Mouse (Mus musculus) liver, embryonic 11.5 days (tissue): ENCODE data around the gene Gale. TPM values are rescaled to one million over a fixed set of nuclear protein-coding genes. Genes with fewer than 3 reads are reported as not detected.

Source experiments
- ATAC-seq: fragments of 200-750 bp; cut with Nextera tagmentation; replicated peaks from 2 replicates; pipeline ENCODE4 v1.8.0; 2017; ENCODE audit warnings: moderate number of reproducible peaks, mild to moderate bottlenecking, moderate TSS enrichment, moderate library complexity; ENCODE audit not compliant: low FRiP score
- DNase-seq: peaks from one replicate; pipeline ENCODE4 v3.0.0-alpha.2; 2017; ENCODE audit warnings: low spot score
- H3K27ac ChIP-seq: fragments of 300-500 bp; sonication (generic); 2 replicates; pipeline ENCODE4 v1.5.1; 2014; ENCODE audit warnings: mild to moderate bottlenecking, low read depth, low read length, control low read depth
- H3K27me3 ChIP-seq: fragments of 300-500 bp; sonication (generic); replicated peaks from 2 replicates; pipeline ENCODE4 v1.6.1; 2014; ENCODE audit warnings: low read length, mixed read lengths; ENCODE audit not compliant: control insufficient read depth, insufficient read depth
- H3K36me3 ChIP-seq: fragments of 300-500 bp; sonication (generic); 2 replicates; pipeline ENCODE4 v1.6.1; 2014; ENCODE audit warnings: mild to moderate bottlenecking, low read length, moderate library complexity, mixed read lengths; ENCODE audit not compliant: control insufficient read depth, insufficient read depth
- H3K4me1 ChIP-seq: fragments of 300-500 bp; sonication (generic); replicated peaks from 2 replicates; pipeline ENCODE4 v1.6.1; 2014; ENCODE audit warnings: low read length, mixed read lengths; ENCODE audit not compliant: control insufficient read depth, insufficient read depth
- H3K4me2 ChIP-seq: fragments of 300-500 bp; sonication (generic); 2 replicates; pipeline ENCODE4 v1.6.1; 2014; ENCODE audit warnings: mild to moderate bottlenecking, control low read depth, moderate library complexity
- H3K4me3 ChIP-seq: fragments of 300-500 bp; sonication (generic); 2 replicates; pipeline ENCODE4 v1.5.1; 2014; ENCODE audit warnings: low read depth, low read length, control low read depth
- H3K9ac ChIP-seq: fragments of 300-500 bp; sonication (generic); 2 replicates; pipeline ENCODE4 v1.6.1; 2014; ENCODE audit warnings: low read depth, low read length, control low read depth
- H3K9me3 ChIP-seq: fragments of 300-500 bp; sonication (generic); 2 replicates; pipeline ENCODE4 v1.6.1; 2016; ENCODE audit warnings: low read length, inconsistent platforms, mixed read lengths; ENCODE audit not compliant: control insufficient read depth
- WGBS: fragments of 180-500 bp; shearing (Covaris S2); extraction: QIAGEN DNeasy Blood & Tissue Kit; methylation state at CpG from one replicate; pipeline ENCODE4 v1.1.7; 2014; 5-methylcytosine and 5-hydroxymethylcytosine counted together
- polyA plus RNA-seq: library from polyadenylated mRNA; unstranded; fragments of >200 nt; fragmentation: Nextera tagmentation; extraction: Ambion mirVana; gene quantifications from 2 replicates; pipeline ENCODE4 v1.2.1, GENCODE M21; 2014

Gale gene
- polyA plus RNA-seq, 1 experiment from 2014 or later: 49.8 TPM

DNA sequence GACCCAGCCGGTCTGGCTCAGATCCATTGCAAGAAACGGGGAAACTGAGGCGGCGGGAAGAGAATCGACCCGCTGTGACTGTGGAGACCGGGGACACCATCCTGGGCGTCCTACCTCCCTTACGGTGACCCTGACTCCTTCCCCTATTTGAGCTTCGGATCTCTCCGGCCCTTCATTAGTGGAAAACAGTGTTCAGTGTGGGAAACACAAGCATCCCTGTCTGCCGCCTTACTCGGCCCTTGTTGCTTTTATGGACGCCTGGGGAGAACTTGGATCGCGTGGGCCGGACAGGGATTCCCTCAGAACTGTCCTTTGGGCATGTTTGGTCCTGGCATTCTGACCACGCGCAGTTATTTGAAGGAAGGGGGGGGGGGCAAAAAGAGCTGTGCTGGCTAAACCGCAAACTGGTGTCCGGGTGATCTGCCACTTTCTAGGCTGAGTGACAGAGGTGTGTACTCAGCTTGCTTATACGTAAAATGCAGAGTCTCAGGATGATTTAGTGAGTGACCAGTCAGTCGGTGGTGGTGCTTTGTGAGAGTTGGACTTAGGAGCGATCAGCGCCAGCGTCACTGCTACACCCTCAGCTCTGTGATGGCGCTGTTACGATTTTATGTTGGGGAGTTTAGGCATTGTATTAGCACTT is 16.7 kb upstream of the Gale start:
- Histone ChIP-seq H3K9ac (peak overlapping the region; percentile 84), H3K4me2 (peak overlapping the region; percentile 81), H3K9me3 (no peaks in the 10 kb centered on the region), H3K4me3 (peak overlapping the region; percentile 82), H3K27me3 (no peaks in the 10 kb centered on the region), H3K4me1 (peaks cover 25% of the 10 kb centered on the region), H3K27ac (peak overlapping the region; percentile 53), H3K36me3 (peaks cover 3% of the 10 kb centered on the region)
- peak; percentile 21 for ATAC-seq
- 1% methylated on average over 28 of the region's 28 CpGs for WGBS
- DNase-seq: no peak

DNA sequence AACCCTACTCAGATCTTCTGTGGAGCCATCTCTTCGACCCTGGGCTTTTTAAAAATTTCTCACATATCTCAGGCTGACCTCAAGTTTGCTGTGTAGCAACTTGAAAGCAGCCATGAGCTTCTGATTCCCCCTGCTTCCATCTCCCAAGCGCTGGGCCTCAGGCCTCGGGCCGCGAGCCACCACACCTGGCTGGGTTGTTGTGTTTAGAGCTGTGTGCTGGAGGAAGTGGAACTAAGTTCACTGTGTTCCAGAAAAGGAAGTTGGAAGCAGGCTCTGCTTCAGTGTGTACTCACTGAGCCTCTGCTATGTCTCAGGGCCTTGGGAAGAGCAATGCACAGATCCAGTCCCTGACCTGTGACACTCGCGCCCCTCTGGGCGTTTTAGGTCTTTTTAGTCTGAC is 15.4 kb upstream of the Gale start:
- Histone ChIP-seq H3K4me3 (no peak overlapping the region), H3K36me3 (peaks cover 13% of the 10 kb centered on the region), H3K4me1 (peaks cover 25% of the 10 kb centered on the region), H3K27ac (no peak overlapping the region), H3K9ac (0 out of 2 replicates have a peak overlapping the region, but pooled peaks have one; percentile 39), H3K4me2 (peak overlapping the region; percentile 11; the same call in 1 of the 2 replicates), H3K9me3 (no peaks in the 10 kb centered on the region), H3K27me3 (no peaks in the 10 kb centered on the region)
- DNase-seq: no peak
- 79% methylated on average over 8 of the region's 8 CpGs for WGBS
- ATAC-seq: no peak

DNA sequence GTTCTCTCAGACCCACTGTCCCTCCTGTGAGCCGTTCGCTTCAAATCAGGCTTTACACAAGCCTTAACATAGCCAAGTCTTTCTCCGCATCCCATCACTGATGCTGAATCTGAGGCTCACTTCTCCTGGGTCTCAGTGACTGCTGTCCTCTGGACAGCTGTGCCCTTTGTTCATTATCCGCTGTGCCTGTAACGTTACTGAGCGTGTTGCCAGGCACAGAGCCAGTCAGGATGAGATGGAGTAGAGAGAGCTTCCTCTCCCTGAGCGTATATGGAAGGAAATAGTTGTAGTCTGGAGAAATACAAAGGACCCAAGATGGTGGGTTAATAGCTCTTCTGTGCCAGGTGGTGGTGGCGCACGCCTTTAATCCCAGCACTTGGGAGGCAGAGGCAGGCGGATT is 14.1 kb upstream of the Gale start:
- Histone ChIP-seq H3K4me3 (no peak overlapping the region), H3K9ac (no peak overlapping the region), H3K4me1 (peaks cover 21% of the 10 kb centered on the region), H3K36me3 (peaks cover 14% of the 10 kb centered on the region), H3K27me3 (no peaks in the 10 kb centered on the region), H3K27ac (no peak overlapping the region), H3K4me2 (no peak overlapping the region), H3K9me3 (no peaks in the 10 kb centered on the region)
- ATAC-seq (no peak), DNase-seq (no peak)
- whole genome bisulfite sequencing: 90% methylated on average over 10 of the region's 10 CpGs

DNA sequence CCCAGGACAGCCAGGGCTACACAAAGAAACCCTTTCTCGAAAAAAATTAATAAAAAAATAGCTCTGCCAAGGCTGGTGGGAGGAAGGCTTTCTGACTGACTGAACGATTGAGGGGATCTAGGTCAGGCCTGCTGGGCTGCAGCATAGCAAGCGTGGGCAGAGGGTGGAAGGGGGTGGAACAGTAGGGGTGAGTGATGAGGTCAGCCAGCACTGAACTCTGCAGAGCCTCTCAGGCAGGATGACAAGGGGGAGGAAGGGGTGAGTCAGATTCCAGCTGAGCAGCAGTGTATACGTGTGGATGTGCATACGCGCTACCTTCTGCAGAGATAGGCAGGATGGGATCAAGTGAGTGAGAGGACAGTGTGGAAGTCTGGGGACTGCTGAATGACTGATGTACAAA is 13.6 kb upstream of the Gale start:
- 63% methylated on average over 6 of the region's 6 CpGs for WGBS
- Histone ChIP-seq H3K4me1 (peaks cover 21% of the 10 kb centered on the region), H3K4me2 (no peak overlapping the region), H3K27me3 (no peaks in the 10 kb centered on the region), H3K9ac (no peak overlapping the region), H3K36me3 (peaks cover 14% of the 10 kb centered on the region), H3K9me3 (no peaks in the 10 kb centered on the region), H3K4me3 (no peak overlapping the region), H3K27ac (no peak overlapping the region)
- DNase-seq (no peak), ATAC-seq (no peak)

- Histone ChIP-seq H3K4me1 (peaks cover 21% of the 10 kb centered on the region), H3K36me3 (peaks cover 14% of the 10 kb centered on the region), H3K4me3 (no peak overlapping the region), H3K27me3 (no peaks in the 10 kb centered on the region), H3K4me2 (no peak overlapping the region), H3K27ac (no peak overlapping the region), H3K9me3 (no peaks in the 10 kb centered on the region), H3K9ac (no peak overlapping the region)
- DNase-seq: no peak
- no peak for ATAC-seq
- 88% methylated on average over 6 of the region's 6 CpGs for WGBS
These were observed 13.2 kb upstream of the Gale start for GRCm38 (mm10) chr4:135950365-135950764.

DNA sequence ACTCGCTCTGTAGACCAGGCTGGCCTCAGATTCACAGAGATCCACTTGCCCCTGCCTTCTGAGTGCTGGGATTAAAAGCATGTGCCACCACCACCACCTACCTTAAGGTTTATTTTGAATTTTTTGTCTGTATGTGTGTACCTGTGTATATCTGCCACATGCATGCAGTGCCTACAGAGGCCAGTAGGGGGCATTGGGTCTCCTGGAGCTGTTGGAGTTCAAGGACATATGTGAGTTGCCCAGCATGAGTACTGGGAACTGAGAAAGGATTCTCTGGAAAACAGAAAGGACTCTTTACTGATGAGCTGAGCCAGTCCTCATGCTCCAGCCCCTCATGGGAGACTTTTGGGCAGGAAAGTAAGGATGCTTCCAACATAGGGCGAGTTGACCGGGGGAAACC is 12.0 kb upstream of the Gale start:
- WGBS: 94% methylated on average over 3 of the region's 3 CpGs
- Histone ChIP-seq H3K9ac (no peak overlapping the region), H3K27me3 (no peaks in the 10 kb centered on the region), H3K4me3 (no peak overlapping the region), H3K36me3 (peaks cover 20% of the 10 kb centered on the region), H3K9me3 (no peaks in the 10 kb centered on the region), H3K27ac (no peak overlapping the region), H3K4me1 (peaks cover 15% of the 10 kb centered on the region), H3K4me2 (no peak overlapping the region)
- DNase-seq (no peak), ATAC-seq (no peak)

- Histone ChIP-seq H3K4me1 (peaks cover 9% of the 10 kb centered on the region), H3K9me3 (no peaks in the 10 kb centered on the region), H3K4me3 (no peak overlapping the region), H3K27me3 (no peaks in the 10 kb centered on the region), H3K4me2 (no peak overlapping the region), H3K27ac (no peak overlapping the region), H3K36me3 (peaks cover 21% of the 10 kb centered on the region), H3K9ac (no peak overlapping the region)
- 76% methylated on average over 3 of the region's 3 CpGs for WGBS
- no peak for ATAC-seq
- no peak for DNase-seq
These were observed 10.3 kb upstream of the Gale start for GRCm38 (mm10) chr4:135953179-135953578.

DNA sequence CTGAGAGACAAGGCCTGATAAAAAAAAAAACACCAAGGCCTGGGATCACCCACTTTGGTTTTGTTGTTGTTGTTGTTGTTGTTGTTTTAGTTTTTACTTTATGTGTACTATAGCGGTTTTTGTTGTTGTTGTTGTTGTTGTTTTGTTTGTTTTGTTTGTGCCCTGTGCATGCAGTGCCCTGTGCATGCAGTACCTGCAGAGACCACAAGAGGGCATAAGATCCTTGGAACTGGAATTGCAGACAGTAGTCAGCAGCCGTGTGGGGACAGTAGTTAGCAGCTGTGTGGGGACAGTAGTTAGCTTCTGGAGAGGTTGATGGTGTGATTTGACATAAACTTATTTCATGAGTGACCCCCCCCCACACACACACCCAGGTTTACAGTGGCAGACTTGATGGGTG is 9.3 kb upstream of the Gale start:
- H3K4me3 ChIP-seq: no peak overlapping the region
- H3K9ac ChIP-seq: no peak overlapping the region
- no peaks in the 10 kb centered on the region for H3K27me3 ChIP-seq
- H3K27ac ChIP-seq: no peak overlapping the region
- no peak overlapping the region for H3K4me2 ChIP-seq
- DNase-seq: peak; percentile 66
- 0 out of 2 replicates have a peak, but pooled peaks have one; percentile 50 for ATAC-seq
- no peaks in the 10 kb centered on the region for H3K9me3 ChIP-seq
- peaks cover 23% of the 10 kb centered on the region for H3K36me3 ChIP-seq
- peaks cover 3% of the 10 kb centered on the region; the same call in 1 of the 2 replicates for H3K4me1 ChIP-seq
- WGBS: 15% methylated on average over 2 of the region's 2 CpGs

GRCm38 (mm10) chr4:135955886-135956285 is 7.6 kb upstream of the Gale start:
- Histone ChIP-seq H3K36me3 (peaks cover 27% of the 10 kb centered on the region), H3K27ac (no peak overlapping the region), H3K27me3 (no peaks in the 10 kb centered on the region), H3K9ac (no peak overlapping the region), H3K9me3 (no peaks in the 10 kb centered on the region), H3K4me3 (no peak overlapping the region), H3K4me2 (no peak overlapping the region), H3K4me1 (no peaks in the 10 kb centered on the region)
- ATAC-seq (no peak), DNase-seq (no peak)
- 93% methylated on average over 9 of the region's 9 CpGs for WGBS
